Mouse (Mus musculus) liver, postnatal 0 days (tissue): Measurements from ENCODE around the gene Galnt18.

Experiments
- CTCF ChIP-seq: sonication (generic); IDR thresholded peaks from 2 replicates; pipeline ENCODE4 v1.5.1; 2016; ENCODE audit warnings: antibody characterized with exemption, low read depth
- EP300 ChIP-seq: IDR thresholded peaks from 2 replicates; pipeline ENCODE4 v1.6.1; 2016; ENCODE audit warnings: antibody characterized with exemption, low read depth, mild to moderate bottlenecking

DNA sequence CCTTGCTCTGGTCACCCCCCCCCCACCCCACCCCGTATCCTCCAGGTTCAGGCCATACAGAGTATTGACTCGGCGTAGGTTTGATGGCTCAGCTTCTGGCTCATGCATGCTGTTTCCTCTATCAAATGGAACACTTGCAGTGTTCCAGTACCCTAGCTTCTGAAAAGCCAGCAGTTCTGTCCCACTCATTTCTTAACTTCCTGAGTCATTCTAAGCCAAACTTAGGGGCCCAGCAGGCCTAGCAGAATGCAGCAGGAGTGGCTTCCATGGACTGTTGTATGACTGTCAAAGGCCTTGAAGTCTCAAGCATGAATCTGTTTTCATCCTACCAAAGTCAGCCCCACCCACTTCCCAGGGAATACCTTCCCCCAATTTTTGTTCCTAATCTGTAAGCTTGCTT is 296.5 kb downstream of the Galnt18 start:
- no peak for TF ChIP-seq CTCF
- TF ChIP-seq EP300: no peak
